Mouse (Mus musculus) lung, postnatal 36 days (tissue): Measurements from ENCODE around the gene Gm20388.

Experiments used
- DNase-seq: peaks from one replicate; pipeline ENCODE4 v3.0.0; 2022; ENCODE audit warnings: mixed read lengths

Gene Gm20388

DNA sequence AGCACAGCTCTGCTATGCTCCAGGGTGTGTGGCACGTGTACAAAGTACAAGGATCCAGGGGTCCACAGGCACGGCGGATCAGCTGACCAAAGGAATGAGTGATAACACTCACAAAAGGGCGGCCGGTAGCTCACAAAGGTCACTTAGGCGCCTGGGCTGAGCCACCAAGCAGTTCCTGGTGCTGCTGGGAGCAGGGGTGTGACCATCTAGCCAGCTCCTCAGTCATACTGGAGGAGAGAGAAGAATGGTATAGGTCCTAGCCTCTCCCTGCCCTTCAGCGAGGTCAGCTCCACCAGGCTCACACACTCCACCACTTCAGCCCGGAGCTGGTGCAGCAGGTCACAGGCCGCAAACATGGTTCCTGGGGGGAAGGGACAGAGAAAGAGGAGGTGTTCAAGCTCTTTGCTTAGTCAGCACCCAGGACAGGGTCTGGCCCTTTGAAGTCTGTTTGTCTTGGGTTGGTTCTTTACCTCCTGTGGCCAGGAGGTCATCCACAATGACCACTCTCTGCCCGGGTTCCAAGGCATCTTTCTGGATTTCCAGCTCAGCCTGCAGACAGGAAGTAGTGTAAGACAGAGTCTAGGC is 2664.1 kb downstream of the Gm20388 start:
- DNase-seq: no peak

DNA sequence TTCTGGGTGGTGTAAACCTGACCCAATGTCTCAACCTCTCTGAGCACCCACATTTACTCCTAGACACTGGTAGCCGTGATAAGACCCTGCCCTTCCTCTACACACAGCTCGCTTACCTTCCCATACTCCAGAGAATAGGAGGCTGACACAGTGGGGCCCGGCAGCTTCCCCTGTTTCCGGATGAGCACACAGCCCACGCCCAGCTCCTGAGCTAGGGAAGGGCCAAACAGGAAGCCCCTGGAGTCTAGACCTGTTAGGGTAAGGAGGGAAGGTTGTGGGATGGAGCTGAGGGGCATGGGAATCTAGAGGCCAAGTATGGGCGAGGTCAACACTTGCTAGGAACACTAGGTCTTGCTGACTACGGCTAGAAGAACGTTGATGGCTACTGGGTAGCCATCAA is 2664.6 kb downstream of the Gm20388 start:
- DNase-seq: no peak

- DNase-seq: no peak
Observed at GRCm38 (mm10) chr8:122575735-122576647, 2665.3 kb downstream of the Gm20388 start.

DNA sequence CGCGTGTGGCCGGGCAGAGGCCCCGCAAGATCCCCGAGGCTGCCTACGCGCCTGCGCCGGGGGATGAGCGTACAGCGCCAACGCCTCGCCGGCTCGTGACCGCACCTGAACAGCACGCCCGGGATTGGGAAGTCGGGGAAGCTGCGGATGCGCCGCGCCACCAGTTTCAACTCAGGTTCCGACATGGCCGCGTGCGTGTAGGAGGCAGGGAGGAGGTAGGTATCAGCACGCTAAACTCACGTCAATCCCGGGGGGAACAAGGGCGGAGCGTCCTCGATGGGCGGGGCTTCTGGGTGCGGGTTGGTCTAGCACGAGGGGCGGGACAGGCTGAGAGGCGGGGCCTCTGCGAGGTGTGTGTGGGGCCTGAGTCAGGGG is 2666.0 kb downstream of the Gm20388 start, which contains the start of gene Aprt:
Gene Aprt (minus strand): TSS at position 262 of the 375 bp plus-strand sequence.
- peak; percentile 98 for DNase-seq

- DNase-seq: no peak
Observed at GRCm38 (mm10) chr8:122577116-122577515, 2666.5 kb downstream of the Gm20388 start.

- DNase-seq: no peak
Observed at GRCm38 (mm10) chr8:122579196-122579595, 2668.6 kb downstream of the Gm20388 start.

GRCm38 (mm10) chr8:122580926-122581325 is 2670.3 kb downstream of the Gm20388 start:
- DNase-seq: no peak

DNA sequence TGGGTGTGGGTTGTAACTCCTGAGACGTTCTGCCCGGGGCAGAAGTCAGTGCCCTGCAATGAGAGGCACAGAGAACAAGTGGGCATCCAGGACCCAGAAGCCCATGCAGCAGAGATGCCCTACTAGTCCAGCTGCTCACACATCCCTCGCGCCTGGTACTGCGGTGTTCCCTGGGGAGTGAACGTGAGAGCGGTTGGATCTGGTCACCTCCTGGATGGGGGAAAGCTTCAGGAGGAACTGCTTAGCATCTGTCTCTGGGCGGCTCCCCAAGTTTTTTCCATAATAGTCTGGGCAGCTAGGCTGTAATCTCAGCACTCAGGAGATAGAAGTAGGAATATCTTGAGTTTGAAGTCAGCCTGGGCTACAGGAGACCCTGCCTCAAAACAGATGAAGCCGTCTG is 2674.3 kb downstream of the Gm20388 start:
- no peak for DNase-seq

DNA sequence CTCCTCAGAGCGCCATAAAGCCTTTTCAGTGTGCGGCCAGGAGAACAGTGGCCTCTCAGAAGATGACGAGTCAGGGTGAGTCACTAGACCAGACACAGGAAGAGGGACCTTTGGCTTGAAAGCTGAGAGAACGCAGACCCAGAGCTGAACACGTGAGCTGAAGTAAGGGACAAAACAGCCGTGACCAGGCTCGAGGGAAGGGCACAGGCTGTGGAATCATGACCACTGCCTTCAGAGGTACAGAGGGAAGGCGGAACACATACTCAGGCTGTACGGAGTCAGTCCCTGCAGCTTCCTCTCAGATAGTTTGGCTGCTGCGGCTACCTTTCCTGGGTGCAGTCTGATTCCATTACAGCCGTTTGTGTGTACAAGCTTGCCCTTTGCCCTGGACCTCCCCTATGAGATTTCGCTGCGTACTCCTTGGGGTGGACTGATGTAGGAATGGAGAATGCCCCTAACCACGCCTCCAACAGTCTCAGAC is 2674.8 kb downstream of the Gm20388 start:
- DNase-seq: no peak

- no peak for DNase-seq
Observed at GRCm38 (mm10) chr8:122586171-122586570, 2675.5 kb downstream of the Gm20388 start.

DNA sequence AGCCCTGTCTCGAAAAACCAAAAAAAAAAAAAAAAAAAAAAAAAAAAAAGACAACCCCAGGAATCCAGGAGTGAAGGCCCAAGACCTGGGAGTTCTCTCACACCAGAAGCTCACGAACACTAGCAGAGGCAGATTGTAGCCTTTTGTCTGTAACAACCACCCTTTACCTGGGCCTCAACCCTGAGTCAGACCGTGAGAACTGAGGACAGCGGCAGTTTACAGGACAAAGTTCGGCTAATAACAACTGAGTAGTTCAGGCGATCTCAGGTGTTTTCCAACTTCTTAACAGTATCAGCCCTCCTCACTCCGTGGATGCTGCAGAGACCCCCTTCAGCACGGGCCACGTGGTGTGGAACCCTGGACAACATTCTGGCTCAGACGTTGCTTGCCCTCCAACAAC is 2676.1 kb downstream of the Gm20388 start:
- DNase-seq: no peak

DNA sequence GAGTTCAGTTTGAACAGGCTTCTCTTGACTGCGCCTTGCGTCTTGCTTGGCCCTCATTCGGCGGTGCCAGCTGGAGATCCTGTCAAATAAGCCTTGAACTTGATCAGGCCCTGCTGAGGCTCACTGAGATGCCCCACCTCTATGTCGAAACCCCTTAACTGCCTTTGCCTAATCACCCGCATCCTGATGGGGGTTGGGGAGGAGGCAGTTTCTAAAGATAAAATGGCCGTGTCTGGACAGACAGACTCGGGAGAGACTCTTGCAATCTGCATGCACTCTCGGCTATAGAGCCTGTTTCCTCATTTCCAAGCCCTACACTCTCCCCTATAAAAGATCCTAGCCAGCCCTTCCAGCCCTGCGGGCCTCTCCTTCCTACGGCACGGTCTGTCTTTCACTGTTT is 2682.6 kb downstream of the Gm20388 start:
- peak; percentile 39 for DNase-seq

DNA sequence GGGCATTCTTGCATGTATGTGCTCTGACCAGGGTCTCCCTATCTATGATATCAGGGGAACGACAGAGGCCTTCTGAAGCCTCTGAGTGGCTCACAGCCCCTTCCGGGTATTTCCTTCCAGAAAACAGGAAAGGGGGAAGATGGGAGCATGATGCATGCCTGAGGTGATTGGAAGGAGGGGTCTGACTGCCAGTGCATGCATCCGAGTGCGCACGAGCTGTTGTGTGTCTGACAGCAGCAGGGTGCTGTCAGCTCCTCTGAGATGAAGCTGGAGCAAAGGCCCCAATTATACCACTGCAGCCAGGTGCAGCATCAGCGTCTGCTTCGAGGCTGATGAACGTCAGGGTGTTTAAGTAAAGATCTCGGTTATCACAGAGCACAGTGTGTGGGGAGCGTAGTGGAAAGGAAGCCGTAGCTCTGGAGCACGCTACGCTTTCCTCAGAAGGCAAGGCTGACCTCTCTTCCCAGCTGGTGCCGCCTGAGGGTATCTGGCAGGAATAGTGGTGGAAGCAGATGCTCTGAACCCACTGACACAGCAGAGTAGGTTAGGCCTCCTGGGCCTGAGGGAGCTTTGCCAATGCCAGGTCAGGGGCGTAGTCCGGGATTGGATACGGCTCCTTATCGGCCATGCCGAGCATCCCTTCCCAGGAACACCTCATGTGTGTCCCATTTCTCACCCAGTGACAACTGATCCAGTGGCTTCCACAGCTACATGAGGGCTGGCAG is 2683.3 kb downstream of the Gm20388 start:
- no peak for DNase-seq

DNA sequence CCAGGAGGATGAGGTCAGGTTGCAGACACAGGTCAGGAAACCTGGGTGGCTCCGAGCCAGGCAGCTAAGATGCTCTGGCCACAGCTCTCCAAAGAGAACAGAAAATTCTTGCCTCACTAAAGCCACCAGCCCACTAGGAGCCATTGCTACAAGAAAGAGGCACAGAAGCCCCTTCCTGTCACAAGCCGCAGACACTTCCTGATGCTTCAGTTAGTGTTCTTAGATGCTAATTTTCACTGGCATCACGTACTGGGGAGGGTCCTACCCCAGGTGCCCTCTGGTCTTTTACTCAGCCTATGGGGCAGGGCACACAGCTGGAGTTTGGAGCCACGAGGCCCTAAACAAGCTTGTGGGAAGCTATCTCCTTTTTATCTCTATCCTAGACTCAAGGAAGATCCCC is 2685.4 kb downstream of the Gm20388 start:
- no peak for DNase-seq

DNA sequence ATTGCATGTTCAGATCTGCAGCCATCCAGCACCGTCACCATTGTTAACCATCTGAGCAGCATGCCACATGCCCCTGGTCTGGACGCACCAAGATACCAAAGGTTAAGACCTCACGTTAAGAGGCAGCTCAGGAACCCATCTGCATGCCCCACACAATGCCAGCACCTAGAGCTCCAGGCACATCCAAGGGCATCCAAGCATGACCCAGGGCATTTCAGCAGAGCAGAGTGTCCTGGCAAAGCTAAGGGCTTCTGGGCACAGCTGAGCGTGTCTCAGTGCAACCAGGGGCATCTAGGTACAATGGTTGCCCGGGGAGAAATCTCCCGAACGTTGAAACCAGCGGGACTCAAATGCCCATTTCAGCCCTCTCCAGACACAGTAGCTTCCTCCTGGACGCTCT is 2690.0 kb downstream of the Gm20388 start:
- DNase-seq: no peak

GRCm38 (mm10) chr8:122604640-122605039 is 2694.0 kb downstream of the Gm20388 start:
- no peak for DNase-seq

DNA sequence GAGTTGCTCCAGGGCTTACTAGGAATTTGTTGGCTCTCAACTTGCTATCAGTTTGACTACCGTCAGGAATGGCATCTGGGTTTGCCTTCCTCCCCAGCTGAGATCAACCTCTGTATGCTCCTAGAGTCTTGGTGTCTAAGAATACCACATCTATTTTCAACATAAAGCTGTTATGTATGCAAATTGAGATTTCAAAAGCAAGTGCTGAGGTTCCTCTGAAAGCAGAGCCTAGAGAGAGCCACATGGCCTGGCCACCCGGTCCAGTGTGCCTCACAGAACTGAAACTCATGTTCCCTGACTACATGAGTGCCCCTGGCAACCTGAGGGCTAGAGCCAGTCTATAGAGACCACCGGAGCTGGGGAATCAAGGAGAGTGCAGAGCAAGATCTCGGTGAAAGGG is 2694.7 kb downstream of the Gm20388 start:
- DNase-seq: no peak

DNA sequence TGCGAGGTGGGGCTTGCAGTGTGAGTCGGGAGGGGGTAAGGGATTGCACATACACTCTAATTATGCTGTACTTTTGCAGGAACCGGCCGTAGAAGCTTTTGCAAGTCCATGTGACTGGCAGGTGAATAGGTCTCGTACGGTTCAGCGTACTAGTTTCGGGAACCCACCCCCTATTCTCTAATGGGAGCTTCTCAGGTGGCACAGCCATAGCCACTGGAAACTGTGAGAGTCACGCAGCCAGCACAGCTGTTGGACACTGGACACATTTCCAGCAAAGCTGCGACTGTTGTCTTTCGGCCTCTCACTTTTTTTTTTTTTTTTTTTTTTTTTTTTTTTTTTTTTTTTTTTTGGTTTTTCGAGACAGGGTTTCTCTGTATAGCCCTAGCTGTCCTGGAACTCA is 2696.2 kb downstream of the Gm20388 start:
- no peak for DNase-seq

- no peak for DNase-seq
Observed at GRCm38 (mm10) chr8:122610209-122610608, 2699.6 kb downstream of the Gm20388 start.

DNA sequence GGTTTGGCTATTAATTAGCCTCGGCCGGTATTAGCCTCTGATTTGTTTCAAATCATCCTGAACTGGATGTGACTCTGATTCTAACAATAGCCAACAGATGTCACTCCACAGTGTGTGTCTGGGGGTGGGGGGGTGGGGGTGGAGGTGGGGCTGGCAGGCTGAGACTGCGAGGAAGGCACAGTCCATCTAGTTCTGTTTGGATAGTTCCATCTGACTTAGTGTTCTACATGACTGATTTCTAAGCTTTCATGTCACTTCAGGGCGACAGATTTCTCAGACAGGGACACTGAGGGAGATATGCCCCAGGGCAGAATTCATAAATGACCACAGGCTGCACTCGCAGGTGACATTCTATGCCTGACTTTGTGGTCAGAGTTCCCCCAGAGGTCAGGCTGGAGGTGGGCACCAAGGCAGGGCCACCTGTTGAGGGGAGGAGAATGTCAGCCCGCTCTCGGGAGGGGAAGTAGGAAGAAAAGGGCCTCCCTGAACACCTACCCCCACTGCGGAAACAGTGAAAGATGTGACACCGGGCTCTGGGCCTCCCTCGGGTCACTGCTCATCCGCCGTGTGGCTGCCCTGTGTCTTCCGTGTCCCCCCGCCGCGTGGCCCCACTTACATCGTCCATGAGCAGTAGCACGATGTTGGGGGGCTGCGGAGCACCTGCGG is 2700.1 kb downstream of the Gm20388 start:
- no peak for DNase-seq

- DNase-seq: peak; percentile 98
Observed at GRCm38 (mm10) chr8:122611295-122612133, 2700.9 kb downstream of the Gm20388 start, which contains the start of the genes Galns and Trappc2l. Galns (minus strand) TSS chr8:122611463. Trappc2l (plus strand) TSS chr8:122611640.
